Mouse (Mus musculus): Measurements from ENCODE around the gene Ccn2. TPM values are rescaled to one million over a fixed set of nuclear protein-coding genes. Genes with fewer than 3 reads are reported as not detected.
A peak's percentile ranks its signal among the peaks of the same experiment; 100 is the strongest.
"Not testable (repeated sequence)": the region's sequence is repeated elsewhere in the genome, so short reads cannot be mapped to it uniquely, and the experiment has no call there.

Gene Ccn2
- total RNA-seq, 2 experiments from 2014 or later = not detected

- ATAC-seq (replicated peaks; ENCODE audit: low FRiP score, poor library complexity, severe bottlenecking) = no peak
Observed at GRCm38 (mm10) chr10:24598693-24599092, 3.5 kb downstream of the Ccn2 start.

- no peak for ATAC-seq (replicated peaks; ENCODE audit: low FRiP score, poor library complexity, severe bottlenecking)
Observed at GRCm38 (mm10) chr10:24599802-24600201, 4.6 kb downstream of the Ccn2 start.

- no peak for ATAC-seq (replicated peaks; ENCODE audit: low FRiP score, poor library complexity, severe bottlenecking)
Observed at GRCm38 (mm10) chr10:24603035-24603434, 7.8 kb downstream of the Ccn2 start.

- no peak for ATAC-seq (replicated peaks; ENCODE audit: low FRiP score, poor library complexity, severe bottlenecking)
Observed at GRCm38 (mm10) chr10:24603727-24604126, 8.5 kb downstream of the Ccn2 start.

GRCm38 (mm10) chr10:24609146-24609545, 13.9 kb downstream of the Ccn2 start:
- ATAC-seq (replicated peaks; ENCODE audit: low FRiP score, poor library complexity, severe bottlenecking) = no peak

- no peak for ATAC-seq (replicated peaks; ENCODE audit: low FRiP score, poor library complexity, severe bottlenecking)
Observed at GRCm38 (mm10) chr10:24609766-24610165, 14.5 kb downstream of the Ccn2 start.

- no peak for ATAC-seq (replicated peaks; ENCODE audit: low FRiP score, poor library complexity, severe bottlenecking)
Observed at GRCm38 (mm10) chr10:24614726-24615125, 19.5 kb downstream of the Ccn2 start.

GRCm38 (mm10) chr10:24615799-24616198, 20.6 kb downstream of the Ccn2 start:
- no peak for ATAC-seq (replicated peaks; ENCODE audit: low FRiP score, poor library complexity, severe bottlenecking)

- not testable (repeated sequence) for ATAC-seq (replicated peaks; ENCODE audit: low FRiP score, poor library complexity, severe bottlenecking)
Observed at GRCm38 (mm10) chr10:24616572-24616971, 21.3 kb downstream of the Ccn2 start.

- ATAC-seq (replicated peaks; ENCODE audit: low FRiP score, poor library complexity, severe bottlenecking) = 0 out of 2 replicates have a peak, but pooled peaks have one; percentile 55
Observed at GRCm38 (mm10) chr10:24621572-24621971, 26.3 kb downstream of the Ccn2 start.

- ATAC-seq (replicated peaks; ENCODE audit: low FRiP score, poor library complexity, severe bottlenecking) = peak; percentile 77
Observed at GRCm38 (mm10) chr10:24622586-24622985, 27.3 kb downstream of the Ccn2 start.

GRCm38 (mm10) chr10:24625060-24625701, 29.9 kb downstream of the Ccn2 start:
- no peak for ATAC-seq (replicated peaks; ENCODE audit: low FRiP score, poor library complexity, severe bottlenecking)

GRCm38 (mm10) chr10:24627262-24627661, 32.0 kb downstream of the Ccn2 start:
- ATAC-seq (replicated peaks; ENCODE audit: low FRiP score, poor library complexity, severe bottlenecking) = no peak

GRCm38 (mm10) chr10:24628466-24628865, 33.2 kb downstream of the Ccn2 start:
- ATAC-seq (replicated peaks; ENCODE audit: low FRiP score, poor library complexity, severe bottlenecking) = no peak

GRCm38 (mm10) chr10:24629086-24629720, 34.0 kb downstream of the Ccn2 start:
- ATAC-seq (replicated peaks; ENCODE audit: low FRiP score, poor library complexity, severe bottlenecking) = no peak

- peak; percentile 69; the same call in 1 of the 2 replicates for ATAC-seq (replicated peaks; ENCODE audit: low FRiP score, poor library complexity, severe bottlenecking)
Observed at GRCm38 (mm10) chr10:24630469-24631081, 35.3 kb downstream of the Ccn2 start.

- no peak for ATAC-seq (replicated peaks; ENCODE audit: low FRiP score, poor library complexity, severe bottlenecking)
Observed at GRCm38 (mm10) chr10:24631122-24631521, 35.9 kb downstream of the Ccn2 start.

GRCm38 (mm10) chr10:24634288-24634687, 39.0 kb downstream of the Ccn2 start:
- no peak for ATAC-seq (replicated peaks; ENCODE audit: low FRiP score, poor library complexity, severe bottlenecking)

GRCm38 (mm10) chr10:24635331-24635815, 40.1 kb downstream of the Ccn2 start:
- ATAC-seq (replicated peaks; ENCODE audit: low FRiP score, poor library complexity, severe bottlenecking) = no peak

GRCm38 (mm10) chr10:24635884-24636283, 40.6 kb downstream of the Ccn2 start:
- no peak for ATAC-seq (replicated peaks; ENCODE audit: low FRiP score, poor library complexity, severe bottlenecking)

- no peak for ATAC-seq (replicated peaks; ENCODE audit: low FRiP score, poor library complexity, severe bottlenecking)
Observed at GRCm38 (mm10) chr10:24636986-24637385, 41.7 kb downstream of the Ccn2 start.
